Mouse (Mus musculus): ENCODE results near the gene Gpld1. TPM values are rescaled to one million over a fixed set of nuclear protein-coding genes. Genes with fewer than 3 reads are reported as not detected.

Gpld1 gene
- polyA plus RNA-seq, 1 experiment from 2014 or later, result 0.27 TPM

DNA sequence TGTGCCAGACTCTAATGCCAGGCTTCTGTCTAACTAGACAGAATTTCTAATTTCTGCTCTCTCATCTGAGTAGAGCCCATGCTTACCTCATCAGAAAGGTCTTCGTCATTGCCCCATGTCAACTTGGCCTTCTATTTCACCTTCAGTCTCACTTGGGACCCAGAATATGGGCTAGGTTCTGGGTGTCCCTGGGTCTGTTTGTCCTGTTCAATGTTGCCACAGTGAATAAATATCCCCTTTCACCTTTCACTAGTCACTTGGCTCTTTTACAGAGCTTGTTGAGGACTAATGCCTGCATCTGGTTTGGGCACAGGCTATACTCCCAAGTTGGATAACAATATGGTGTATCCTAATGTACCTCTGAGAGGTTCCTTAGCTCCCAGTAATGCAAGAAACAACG is 96.5 kb downstream of the Gpld1 start:
- H3K4me3 ChIP-seq (ENCODE audit: control insufficient read depth in 1 of 2, insufficient read depth in 1 of 2, low read depth in 1 of 2, low read length in 2 of 2), result no peak overlapping the region
- no peak overlapping the region for H3K9ac ChIP-seq (ENCODE audit: low read length)
- H3K9me3 ChIP-seq (ENCODE audit: control insufficient read depth, low read length), result no peaks in the 10 kb centered on the region
- no peaks in the 10 kb centered on the region for H3K4me1 ChIP-seq (ENCODE audit: control insufficient read depth in 2 of 2, insufficient read depth in 2 of 2, low read length in 2 of 2)
- ATAC-seq (ENCODE audit: insufficient number of reproducible peaks, insufficient read depth, low FRiP score, low read depth), result no peak
- WGBS, result 74% methylated on average over 2 of the region's 2 CpGs
- no peaks in the 10 kb centered on the region for H3K27me3 ChIP-seq (ENCODE audit: control insufficient read depth, insufficient read depth, low read length)
- no peak overlapping the region for H3K4me2 ChIP-seq (ENCODE audit: low read length)
- no peaks in the 10 kb centered on the region for H3K36me3 ChIP-seq (ENCODE audit: control insufficient read depth, insufficient read depth, low read length)
- no peak overlapping the region for H3K27ac ChIP-seq (replicated peaks in 1 of 2; ENCODE audit: control insufficient read depth in 1 of 2, insufficient read depth in 1 of 2, low read depth in 2 of 2, low read length in 2 of 2)

Other genes with a start within 250 kb of the Gpld1 start
- not detected in 2 replicates for gene Armh2, start 201.9 kb upstream of the Gpld1 start, polyA plus RNA-seq (2014; fragmentation: Nextera tagmentation; extraction: Ambion mirVana)
- gene Gmnn, start 181.2 kb upstream of the Gpld1 start, polyA plus RNA-seq (2014; fragmentation: Nextera tagmentation; extraction: Ambion mirVana), result 108 and 112 TPM in 2 replicates
- gene BC005537, start 141.5 kb upstream of the Gpld1 start, polyA plus RNA-seq (2014; fragmentation: Nextera tagmentation; extraction: Ambion mirVana), result 19.0 and 22.6 TPM in 2 replicates
- gene Acot13, start 111.6 kb upstream of the Gpld1 start, polyA plus RNA-seq (2014; fragmentation: Nextera tagmentation; extraction: Ambion mirVana), result 312 and 318 TPM in 2 replicates
- 31.4 and 32.0 TPM in 2 replicates for gene Tdp2, start 111.5 kb upstream of the Gpld1 start, polyA plus RNA-seq (2014; fragmentation: Nextera tagmentation; extraction: Ambion mirVana)
- 0.04 and 0.15 TPM in 2 replicates for gene D130043K22Rik, start 98.0 kb upstream of the Gpld1 start, polyA plus RNA-seq (2014; fragmentation: Nextera tagmentation; extraction: Ambion mirVana)
- gene Aldh5a1, start 5.5 kb upstream of the Gpld1 start, polyA plus RNA-seq (2014; fragmentation: Nextera tagmentation; extraction: Ambion mirVana), result 12.2 and 14.4 TPM in 2 replicates
- gene Mrs2, start 77.2 kb downstream of the Gpld1 start, polyA plus RNA-seq (2014; fragmentation: Nextera tagmentation; extraction: Ambion mirVana), result 19.2 and 21.7 TPM in 2 replicates
- gene Dcdc2a, start 112.9 kb downstream of the Gpld1 start, polyA plus RNA-seq (2014; fragmentation: Nextera tagmentation; extraction: Ambion mirVana), result 0.50 and 0.77 TPM in 2 replicates

Measured in heart, embryonic 14.5 days (tissue).